Comparison of ENCODE assay signal across 21 mouse cellular contexts in the genomic region with DNA sequence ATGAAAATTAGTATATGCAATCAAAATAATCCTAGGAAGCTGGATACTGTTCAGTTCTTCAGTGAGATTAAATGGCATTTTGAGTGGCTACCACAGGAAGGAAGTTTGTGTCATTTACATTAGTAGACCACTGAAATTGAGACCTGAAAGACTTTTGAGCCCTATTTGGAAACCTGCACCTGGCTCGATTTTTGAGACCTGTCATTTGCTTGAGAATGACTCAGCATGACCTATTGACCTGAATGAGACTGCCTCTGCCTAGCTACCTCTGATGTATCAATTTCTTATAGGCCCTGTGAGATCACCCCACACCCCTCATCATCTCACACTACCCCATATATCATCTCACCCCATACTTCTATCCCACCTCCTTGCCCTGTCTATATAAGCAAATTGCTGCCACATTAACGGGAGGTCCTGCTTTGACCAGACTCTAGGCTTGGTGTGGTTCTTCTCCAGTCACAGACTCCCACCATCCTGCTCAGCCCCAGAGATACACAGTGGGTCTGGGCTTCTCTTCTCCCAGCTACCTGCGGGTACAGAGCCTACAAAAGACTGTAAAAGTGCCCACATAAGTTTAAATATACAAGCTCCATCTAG.
DNase-seq lines count a peak whose midpoint lies in the region; ATAC-seq and TF ChIP-seq lines count a peak whose summit lies in the region.
"Had no signal": no experiment of that assay in that cellular context is flagged by ENCODE, and none has a peak within 500 bp of the region (broad histone marks: within the 10 kb centered on the region; RNA-seq: fewer than 3 reads in every experiment).

No protein-coding gene starts in this region.

- no peak for TF ChIP-seq EP300 in liver, postnatal 0 days (IDR thresholded peaks at IDR 0.05; ENCODE audit: low read depth)

- H3K36me3 ChIP-seq in liver, adult 2 months (ENCODE audit: control insufficient read depth, insufficient read depth, low read length), result no peaks in the 10 kb centered on the region
- no peaks in the 10 kb centered on the region for H3K36me3 ChIP-seq in liver, postnatal 0 days (replicated peaks; ENCODE audit: insufficient read depth, low read length)
- no peaks in the 10 kb centered on the region for H3K36me3 ChIP-seq in forebrain, embryonic 10.5 days (replicated peaks)
- H3K36me3 ChIP-seq: embryonic facial prominence, embryonic 13.5 days; embryonic facial prominence, embryonic 15.5 days; forebrain, embryonic 15.5 days had no signal

- 52% methylated on average over 3 of the region's 3 CpGs for WGBS in liver, adult 2 months
- 56% methylated on average over 3 of the region's 3 CpGs for WGBS in liver, postnatal 0 days (ENCODE audit: insufficient replicate concordance)
- WGBS in forebrain, embryonic 10.5 days, result 84% methylated on average over 3 of the region's 3 CpGs

- H3K9ac ChIP-seq in liver, adult 2 months (ENCODE audit: low read depth, low read length), result no peak overlapping the region
- no peak overlapping the region for H3K9ac ChIP-seq in liver, postnatal 0 days (replicated peaks)
- H3K9ac ChIP-seq: embryonic facial prominence, embryonic 13.5 days; embryonic facial prominence, embryonic 15.5 days; forebrain, embryonic 13.5 days; forebrain, embryonic 15.5 days; forebrain, postnatal 0 days had no signal

- H3K4me3 ChIP-seq in liver, adult 2 months (ENCODE audit: insufficient read depth, low read depth, low read length), result no peak overlapping the region
- H3K4me3 ChIP-seq in liver, postnatal 0 days (ENCODE audit: low read depth, low read length), result no peak overlapping the region
- H3K4me3 ChIP-seq in forebrain, embryonic 10.5 days, result no peak overlapping the region
- H3K4me3 ChIP-seq: embryonic facial prominence, embryonic 13.5 days; embryonic facial prominence, embryonic 15.5 days; erythroblast, embryonic 14.5 days; forebrain, embryonic 13.5 days; forebrain, embryonic 15.5 days had no signal

- peak; percentile 13 for DNase-seq in liver, adult 2 months (ENCODE audit: extremely low read depth, low read depth, low spot score)
- no peak for DNase-seq in liver, postnatal 0 days
- DNase-seq in ES-CJ7 (ENCODE audit: low read depth, low spot score), result peak; percentile 9
- no peak for DNase-seq in forebrain, embryonic 10.5 days (ENCODE audit: extremely low spot score, low spot score)
- no peak for DNase-seq in retina, embryonic 14.5 days (ENCODE audit: low spot score)
- DNase-seq: adrenal gland, adult 8-10 months; adrenal gland, postnatal 14 days; adrenal gland, postnatal 36 days; cerebellum, adult 11-12 months; cerebellum, adult 2 months; cerebellum, adult 9-10 months; cerebellum, postnatal 10 days; cerebellum, postnatal 25 days; embryo, embryonic 11 days; forebrain, postnatal 0 days had no signal

- no peak for ATAC-seq in liver, postnatal 0 days
- ATAC-seq: activated CD4-positive, CD25-positive, alpha-beta regulatory T cell, adult 4 months; forebrain, embryonic 13.5 days; forebrain, embryonic 15.5 days; forebrain, postnatal 0 days had no signal

- TF ChIP-seq CTCF in liver, adult 2 months (IDR thresholded peaks at IDR 0.05; ENCODE audit: low read depth, low read length), result no peak
- TF ChIP-seq CTCF in liver, postnatal 0 days (IDR thresholded peaks at IDR 0.05; ENCODE audit: low read depth), result no peak

- H3K4me2 ChIP-seq in liver, postnatal 0 days (ENCODE audit: low read depth, low read length), result no peak overlapping the region
- H3K4me2 ChIP-seq: embryonic facial prominence, embryonic 13.5 days; embryonic facial prominence, embryonic 15.5 days; forebrain, embryonic 13.5 days; forebrain, embryonic 15.5 days had no signal

- no peak for TF ChIP-seq POLR2A in liver, adult 2 months (IDR thresholded peaks at IDR 0.05; ENCODE audit: extremely low read depth, insufficient read depth, low read length)

- no peaks in the 10 kb centered on the region for H3K9me3 ChIP-seq in liver, postnatal 0 days (ENCODE audit: low read length)
- H3K9me3 ChIP-seq in forebrain, embryonic 10.5 days, result no peaks in the 10 kb centered on the region
- H3K9me3 ChIP-seq: embryonic facial prominence, embryonic 13.5 days; embryonic facial prominence, embryonic 15.5 days; forebrain, embryonic 13.5 days; forebrain, embryonic 15.5 days had no signal

- H3K27me3 ChIP-seq in liver, adult 2 months (ENCODE audit: control insufficient read depth, insufficient read depth, low read length), result no peaks in the 10 kb centered on the region
- H3K27me3 ChIP-seq in liver, postnatal 0 days (ENCODE audit: insufficient read depth, low read length), result no peaks in the 10 kb centered on the region
- H3K27me3 ChIP-seq in forebrain, embryonic 10.5 days (ENCODE audit: poor library complexity, severe bottlenecking), result no peaks in the 10 kb centered on the region
- H3K27me3 ChIP-seq: embryonic facial prominence, embryonic 13.5 days; embryonic facial prominence, embryonic 15.5 days; forebrain, embryonic 13.5 days; forebrain, embryonic 15.5 days had no signal

- H3K4me1 ChIP-seq in liver, adult 2 months (ENCODE audit: control insufficient read depth, insufficient read depth, low read length), result no peaks in the 10 kb centered on the region
- no peaks in the 10 kb centered on the region for H3K4me1 ChIP-seq in liver, postnatal 0 days (ENCODE audit: insufficient read depth)
- no peaks in the 10 kb centered on the region for H3K4me1 ChIP-seq in forebrain, embryonic 10.5 days
- H3K4me1 ChIP-seq: embryonic facial prominence, embryonic 13.5 days; embryonic facial prominence, embryonic 15.5 days; forebrain, embryonic 13.5 days; forebrain, embryonic 15.5 days had no signal

- no peaks in the 10 kb centered on the region for H3K79me2 ChIP-seq in liver, adult 2 months (ENCODE audit: control insufficient read depth, insufficient read depth, low read length)

- no peak overlapping the region for H3K27ac ChIP-seq in liver, adult 2 months (replicated peaks; ENCODE audit: insufficient read depth, low read depth, low read length)
- no peak overlapping the region for H3K27ac ChIP-seq in liver, postnatal 0 days (ENCODE audit: low read depth)
- H3K27ac ChIP-seq in forebrain, embryonic 10.5 days, result no peak overlapping the region
- H3K27ac ChIP-seq: embryonic facial prominence, embryonic 13.5 days; embryonic facial prominence, embryonic 15.5 days; forebrain, embryonic 13.5 days; forebrain, embryonic 15.5 days had no signal

Comparison
In these comparisons a context has a peak if more than half of its experiments do, and no peak if none do; other contexts are left out.
1. DNase-seq: peak in liver, adult 2 months (single experiment) and ES-CJ7 (single experiment); none in liver, postnatal 0 days (single experiment), forebrain, embryonic 10.5 days (single experiment) and retina, embryonic 14.5 days (single experiment).